Mouse (Mus musculus) C2C12 (cell line): ENCODE data around the gene Neurl4.

Experiments
- CTCF ChIP-seq: IDR thresholded peaks from one replicate; pipeline ENCODE4 v1.5.1; 2011; ENCODE audit not compliant: control insufficient read depth, insufficient read depth, insufficient read length
- USF1 ChIP-seq: IDR thresholded peaks from one replicate; pipeline ENCODE4 v1.6.1; 2011; ENCODE audit warnings: low read depth, mild to moderate bottlenecking, control low read depth, moderate library complexity

GRCm38 (mm10) chr11:69895291-69895690 is 5.6 kb upstream of the Neurl4 start, which contains the start of gene Acap1:
- TF ChIP-seq CTCF (no peak), USF1 (no peak)
